Mouse (Mus musculus) heart, adult 18-20 months (tissue): ENCODE results near the gene Mpdz. TPM values are rescaled to one million over a fixed set of nuclear protein-coding genes. Genes with fewer than 3 reads are reported as not detected.
A peak's percentile ranks its signal among the peaks of the same experiment; 100 is the strongest.

Source experiments
- DNase-seq, 2 experiments: peaks; one replicate each; pipeline ENCODE4 v3.0.0; 2021 to 2022; ENCODE audit warnings: mixed read lengths in 1 of 2
- long read RNA-seq, 2 experiments: library from polyadenylated mRNA; stranded (forward); transcript quantifications; one replicate each; pipeline ENCODE4 v2.0.0; 2021
- total RNA-seq, 2 experiments: library from RNA; stranded (reverse); gene quantifications; 2 replicates each; pipeline ENCODE4 v1.2.3; 2021

Gene Mpdz
- total RNA-seq: 10 to 100 TPM; 55.7 to 60.8 TPM
- long read RNA-seq, experiment 1, full-length matches to known transcripts: 1 of 14 reads
- long read RNA-seq, experiment 1, partial matches to known transcripts: 3 of 14 reads
- long read RNA-seq, experiment 1, other reads (novel, unspliced or antisense): 10 of 14 reads
- long read RNA-seq, experiment 2, partial matches to known transcripts: 2 of 5 reads
- long read RNA-seq, experiment 2, other reads (novel, unspliced or antisense): 3 of 5 reads

DNA sequence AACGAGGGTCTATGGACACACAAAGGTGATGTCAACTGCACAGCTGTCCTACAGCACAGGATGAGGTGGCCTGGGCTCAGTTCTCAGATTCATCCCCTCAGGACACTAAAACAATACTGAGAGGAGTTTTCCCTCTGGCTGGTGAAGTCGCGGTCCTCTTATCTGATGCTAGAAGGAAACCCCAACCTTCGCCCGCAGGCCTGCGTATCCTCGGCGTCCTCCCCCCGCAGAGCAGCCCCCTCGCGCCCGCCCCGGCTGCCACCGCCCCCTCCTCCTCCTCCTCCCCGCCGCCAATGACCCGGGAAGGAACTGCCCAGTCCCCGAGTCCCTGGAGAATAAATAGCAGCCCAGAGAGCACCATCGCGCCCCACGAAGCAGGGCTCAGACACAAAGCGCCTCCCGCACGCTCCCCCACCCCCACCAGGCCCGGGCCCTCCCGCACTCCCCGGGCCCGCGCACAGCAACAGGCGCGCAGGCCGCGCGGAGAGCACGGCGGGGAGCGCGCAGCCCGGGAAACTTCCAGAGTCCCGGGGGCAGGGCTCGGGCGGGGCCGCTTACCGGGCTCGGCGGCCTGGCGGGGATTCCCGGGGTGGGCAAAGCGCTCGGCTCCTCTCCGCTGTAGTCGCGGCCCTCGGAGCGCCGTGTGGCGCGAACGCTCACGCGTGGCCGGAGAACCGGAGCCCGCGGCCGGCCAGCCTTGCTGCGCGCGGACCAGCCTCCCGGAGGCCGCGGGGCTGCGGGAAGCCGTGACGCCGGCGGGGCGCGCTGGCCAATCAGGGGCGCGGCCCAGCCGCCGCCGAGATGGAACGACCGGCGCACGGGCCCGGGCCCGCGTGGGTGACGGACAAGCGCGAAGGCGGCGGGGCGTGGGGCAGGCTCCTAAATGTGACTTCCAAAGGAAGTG lies at the start of gene Mpdz:
Mpdz (minus strand) TSS at position 738 of the 904 bp plus-strand sequence.
- DNase-seq: peak; percentile 77 to 78

DNA sequence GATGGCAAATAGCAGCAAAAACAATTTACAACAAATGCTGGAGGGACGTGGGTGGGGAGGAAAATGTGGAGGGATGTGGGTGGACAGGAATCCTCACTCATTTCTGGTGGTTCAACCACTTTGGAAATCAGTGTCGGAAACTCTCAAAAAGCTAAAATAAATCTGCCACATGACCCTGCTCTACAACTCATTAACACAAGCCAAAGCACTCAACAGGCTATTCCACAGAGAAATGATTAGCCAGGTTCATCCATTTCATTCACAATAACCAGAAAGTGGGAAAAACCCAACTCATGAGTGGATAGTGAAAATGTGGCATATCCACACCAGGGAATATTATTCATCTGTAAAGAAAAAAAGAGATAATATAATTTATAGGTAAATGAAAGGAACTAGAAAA lies 47.9 kb upstream of the Mpdz start:
- DNase-seq: no peak

DNA sequence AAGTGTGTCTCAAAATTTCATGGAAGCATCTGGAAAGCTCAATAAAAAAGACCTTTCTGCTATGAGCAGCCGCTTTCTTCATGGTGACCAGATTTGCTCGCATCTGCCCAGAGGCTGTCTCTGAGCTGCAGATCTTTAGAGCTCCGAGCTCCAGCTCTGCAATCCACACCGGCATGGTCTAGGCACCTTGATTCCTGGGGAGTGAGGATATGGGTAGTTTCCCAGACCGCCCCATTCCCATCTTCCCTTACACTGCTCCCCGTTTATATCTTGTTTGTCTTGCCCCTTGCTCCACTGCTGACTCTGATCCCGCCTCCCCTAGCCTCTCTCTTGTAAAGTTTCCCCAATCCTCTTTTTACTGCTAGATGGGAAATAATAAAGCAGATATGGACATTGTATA lies 42.0 kb upstream of the Mpdz start:
- no peak for DNase-seq

DNA sequence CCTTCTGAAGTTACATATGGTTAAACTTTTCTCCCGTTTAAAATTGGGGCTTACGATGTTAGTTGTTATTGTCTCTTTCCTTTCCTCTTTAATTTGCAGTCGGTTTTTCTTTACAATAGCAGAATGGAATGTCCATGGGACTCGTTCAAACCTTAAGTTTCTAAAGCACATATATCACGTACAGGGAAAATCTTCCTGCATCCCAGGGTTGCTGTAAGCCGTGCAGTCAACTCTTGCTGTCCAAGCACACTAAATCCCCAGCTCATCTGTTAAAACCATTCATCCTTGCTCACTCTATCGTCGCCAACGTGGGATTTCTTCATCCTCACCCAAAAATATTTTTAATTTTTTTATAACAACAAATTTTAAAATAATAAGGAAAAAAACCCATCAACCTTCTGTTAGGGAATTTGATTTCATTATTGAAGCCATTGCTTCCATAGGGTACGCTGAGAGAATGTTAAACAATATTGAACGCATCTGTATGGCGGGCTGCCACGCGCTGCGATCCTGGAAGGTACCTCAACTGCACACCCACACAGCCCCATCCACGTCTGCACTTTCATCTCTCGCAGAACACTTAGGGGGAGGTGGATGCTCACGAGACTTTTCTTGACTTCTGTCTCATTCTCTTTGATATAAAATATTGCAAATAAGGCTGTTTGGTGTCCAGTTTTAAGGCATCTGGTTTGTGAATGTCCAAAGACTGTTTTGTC lies 41.4 kb upstream of the Mpdz start:
- peak; percentile 2 to 24 for DNase-seq

DNA sequence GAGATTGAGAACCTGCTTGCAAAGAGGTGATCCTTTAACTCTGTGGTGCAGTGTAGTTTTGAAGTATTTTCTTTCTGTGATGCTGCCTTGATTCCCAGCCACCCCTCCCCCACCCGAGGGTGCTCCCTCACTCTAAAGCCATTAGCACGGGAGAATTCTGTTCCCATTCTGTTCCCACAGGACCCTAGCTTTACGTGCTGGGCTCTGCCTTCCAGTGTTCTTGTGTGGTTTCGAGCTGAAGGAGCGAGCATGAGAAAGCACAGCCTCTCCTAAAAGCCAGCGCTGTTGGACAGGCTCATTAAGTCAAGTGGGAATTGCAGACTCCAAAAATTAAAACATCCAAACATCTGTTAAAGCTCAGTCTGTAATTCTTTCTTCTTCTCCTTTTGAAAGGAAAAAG lies 40.5 kb upstream of the Mpdz start:
- DNase-seq: peak; percentile 60 to 67

DNA sequence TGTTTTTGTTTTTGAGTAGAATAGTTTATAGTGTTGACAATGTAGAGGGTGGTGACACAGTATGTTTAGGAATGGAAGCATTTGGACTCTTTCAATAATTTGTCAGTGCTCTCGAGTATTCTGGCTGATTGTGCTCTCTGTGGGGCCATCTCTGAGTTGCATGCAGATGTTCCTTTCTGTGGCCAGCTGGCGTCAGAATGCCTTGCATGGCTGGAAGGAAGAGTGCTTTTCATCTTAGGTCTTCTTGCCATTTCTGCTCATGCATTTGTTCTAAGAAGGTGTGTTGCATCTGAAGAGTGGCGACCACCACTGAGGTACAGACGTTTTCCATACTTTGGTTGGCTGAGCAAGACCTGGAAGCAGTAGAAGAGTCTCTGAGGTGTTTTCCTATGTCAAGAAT lies 24.2 kb upstream of the Mpdz start:
- DNase-seq: peak; percentile 14 to 42

DNA sequence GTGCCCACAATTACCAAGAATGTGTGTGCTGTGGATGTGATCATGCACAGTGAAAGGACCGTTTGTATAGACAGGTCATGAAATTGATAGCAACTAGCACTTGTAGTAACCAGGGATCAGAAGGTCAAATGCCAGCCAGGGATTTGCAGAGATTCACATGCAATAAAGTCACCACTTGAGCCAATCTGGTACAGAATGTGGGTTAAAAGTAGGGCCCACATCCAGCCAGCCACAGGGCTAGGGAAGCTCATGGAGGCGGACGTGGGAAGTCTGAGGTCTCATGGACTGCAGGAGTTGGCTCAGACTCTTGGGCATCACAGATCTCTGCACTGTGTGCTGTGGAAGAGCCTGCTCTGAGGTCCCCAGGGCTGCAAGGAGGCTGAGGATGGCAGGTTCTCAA lies 22.6 kb upstream of the Mpdz start:
- DNase-seq: no peak

DNA sequence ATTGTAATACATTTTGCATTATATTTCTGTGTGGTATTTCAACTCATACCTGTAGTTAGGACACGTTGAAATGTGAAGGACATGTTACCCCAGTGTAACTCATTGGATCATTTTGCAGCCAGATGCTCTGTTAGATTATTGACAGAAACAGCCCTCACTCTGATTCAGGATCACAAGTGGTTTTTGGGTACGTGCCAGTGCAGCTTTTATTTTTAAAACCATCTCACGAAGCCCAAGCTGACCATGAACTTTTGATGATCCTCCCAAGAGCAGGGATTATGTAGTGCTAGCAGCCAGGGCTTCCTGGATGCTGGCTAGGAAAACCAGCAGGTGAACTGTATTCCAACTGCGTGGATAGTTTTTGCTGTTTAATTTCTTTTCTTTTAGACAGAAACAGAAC lies 19.6 kb upstream of the Mpdz start:
- DNase-seq: peak; percentile 16 to 18

DNA sequence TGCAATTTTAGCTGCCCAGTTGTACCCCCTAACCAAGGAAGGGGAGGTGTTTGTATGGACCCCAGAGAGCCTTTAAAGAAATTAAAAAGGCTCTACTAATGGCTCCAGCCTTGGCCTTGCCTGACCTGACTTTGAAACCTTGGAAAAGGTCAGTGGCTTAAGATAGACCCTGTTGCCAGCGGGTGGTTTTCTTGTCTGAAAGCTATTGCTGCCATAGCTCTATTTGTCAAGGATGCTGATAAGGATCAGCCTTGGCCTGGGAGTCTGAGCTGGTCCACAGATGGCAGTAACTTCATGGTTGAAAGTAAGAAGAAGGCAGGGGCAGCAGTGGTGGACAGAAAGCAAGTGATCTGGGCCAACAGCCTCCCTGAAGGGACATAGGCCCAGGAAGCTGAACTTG lies 16.3 kb upstream of the Mpdz start:
- no peak for DNase-seq

DNA sequence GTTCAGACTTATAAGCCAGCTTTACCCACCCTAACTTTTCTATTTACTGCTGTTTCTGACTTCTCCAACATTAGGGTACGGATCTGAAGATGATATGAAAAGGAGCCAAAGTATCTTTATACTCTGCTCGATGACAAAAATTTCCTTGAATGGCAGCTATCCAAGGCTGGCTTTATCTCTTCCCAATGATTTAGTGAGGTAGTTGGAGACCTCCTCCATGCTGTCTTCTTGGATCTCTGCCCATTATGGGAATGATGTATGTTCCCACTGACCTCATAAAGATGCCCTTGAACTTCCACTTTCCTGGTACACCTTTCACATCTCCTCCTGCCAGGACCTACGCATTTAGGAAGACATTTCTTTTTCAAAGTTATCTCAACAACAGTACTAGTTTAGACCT lies 11.2 kb upstream of the Mpdz start:
- DNase-seq: no peak

DNA sequence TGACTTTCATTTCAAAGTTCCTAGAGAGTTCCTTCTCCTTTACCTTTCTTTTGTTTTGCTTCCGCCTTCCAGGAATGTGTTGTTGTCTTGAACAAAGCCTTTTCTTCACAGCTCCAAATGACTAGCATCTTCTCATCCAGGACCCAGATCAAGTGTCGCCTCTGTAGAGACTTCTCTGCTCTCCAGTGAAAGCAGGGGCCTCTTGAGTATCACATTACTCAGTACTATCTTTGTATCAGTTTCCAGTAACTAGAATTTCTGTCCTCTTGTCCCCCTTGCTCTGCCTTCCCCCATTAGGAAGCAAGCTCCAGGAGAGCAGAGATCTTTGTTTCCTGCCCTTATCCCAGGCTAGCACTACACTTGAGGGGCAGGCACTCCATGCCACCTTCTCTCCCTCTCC lies 9.6 kb upstream of the Mpdz start:
- DNase-seq: no peak

DNA sequence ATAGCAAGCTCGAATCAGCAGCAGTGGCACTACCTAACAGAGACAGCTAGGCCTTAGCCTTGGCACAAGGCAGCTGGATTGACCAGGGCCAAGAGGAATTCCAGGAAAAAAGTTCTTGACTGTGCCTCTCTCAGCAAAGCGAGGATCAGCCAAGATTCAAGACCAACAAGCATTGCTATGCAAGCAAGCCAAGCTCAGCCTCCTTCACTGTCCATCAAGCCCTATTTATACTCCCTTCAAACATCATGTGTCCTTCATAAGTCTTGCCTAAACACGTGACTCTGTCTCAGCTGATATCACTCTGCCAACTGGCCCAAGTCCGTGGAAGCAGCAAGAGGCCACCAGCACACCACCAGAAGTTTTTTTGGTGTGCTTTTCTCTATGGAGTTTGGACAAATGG lies 6.8 kb upstream of the Mpdz start:
- peak in 1 of 2 experiments; percentile 30 for DNase-seq

DNA sequence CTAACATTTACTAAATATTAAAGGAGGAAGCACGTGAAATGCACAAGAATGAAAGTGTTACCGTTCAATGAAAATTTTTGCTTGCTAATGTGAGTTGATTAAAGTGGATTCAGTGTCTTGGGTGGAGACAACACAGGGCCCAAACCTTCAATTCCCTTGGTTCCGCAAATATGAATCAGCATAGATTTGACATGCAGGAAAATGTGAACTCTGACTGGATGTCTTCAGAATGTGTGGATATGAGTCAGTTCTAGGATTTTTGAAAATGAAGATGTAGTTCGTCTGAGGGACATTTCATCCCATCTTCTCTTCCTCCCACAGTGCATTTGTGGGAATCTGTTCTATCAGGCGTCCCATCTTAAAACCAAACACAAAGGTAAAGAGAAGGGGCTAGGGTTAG lies 951 bp upstream of the Mpdz start:
- DNase-seq: no peak

DNA sequence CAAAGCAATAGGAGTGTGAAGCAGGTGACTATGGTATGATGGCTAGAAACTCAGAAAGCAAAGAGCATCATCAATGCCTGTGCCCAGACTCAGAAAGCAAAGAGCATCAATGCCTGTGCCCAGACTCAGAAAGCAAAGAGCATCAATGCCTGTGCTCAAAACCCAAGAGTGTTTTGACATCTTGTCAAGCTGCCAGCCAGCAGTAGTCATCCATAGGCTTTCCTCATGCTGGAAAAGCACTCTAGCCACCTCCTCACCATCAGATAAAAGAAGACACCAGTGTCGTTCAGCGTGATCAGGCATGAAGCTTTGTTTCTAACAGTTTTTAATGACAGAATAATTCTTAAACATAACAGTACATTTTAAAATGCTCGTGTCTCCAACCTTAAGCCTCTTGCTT lies 8.7 kb downstream of the Mpdz start:
- no peak for DNase-seq

DNA sequence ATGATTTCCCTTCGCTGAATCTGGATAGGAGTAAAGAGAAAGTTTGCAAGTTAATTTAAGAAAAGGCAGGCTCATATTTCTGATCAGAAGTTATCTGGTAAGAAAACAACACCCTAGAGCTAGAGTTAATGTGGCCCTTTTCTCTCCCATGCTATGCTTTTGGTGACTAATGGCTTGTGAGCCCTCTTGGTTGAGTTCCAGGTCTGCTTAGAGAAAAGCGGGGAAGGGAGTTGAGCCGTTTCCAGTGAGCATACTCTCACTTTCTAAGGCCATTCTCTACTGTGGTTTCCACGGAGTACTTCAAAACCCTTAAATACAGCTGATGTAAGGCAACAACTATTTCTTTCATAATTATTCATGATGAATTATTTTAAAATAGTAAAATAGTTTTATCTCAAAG lies 11.8 kb downstream of the Mpdz start:
- DNase-seq: no peak

DNA sequence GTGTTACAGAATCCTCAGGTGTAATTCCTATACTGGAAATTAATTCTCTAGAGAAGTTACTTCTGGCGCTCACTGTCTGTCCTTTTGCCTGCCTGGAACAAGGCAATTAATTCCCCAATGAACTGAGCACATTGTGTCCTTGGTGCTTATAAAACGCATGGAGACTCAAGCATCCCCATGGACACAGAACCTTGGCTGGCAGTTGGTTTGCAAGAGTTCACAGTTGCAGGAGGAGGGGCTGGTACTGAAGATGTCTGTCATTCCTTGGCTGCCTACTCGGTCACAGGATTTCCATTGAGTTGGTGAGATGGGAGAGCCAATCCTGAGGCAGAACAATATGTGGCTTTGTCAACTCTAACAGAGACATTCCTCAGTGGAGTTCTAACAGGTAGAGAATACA lies 12.5 kb downstream of the Mpdz start:
- DNase-seq: peak; percentile 58 to 67

DNA sequence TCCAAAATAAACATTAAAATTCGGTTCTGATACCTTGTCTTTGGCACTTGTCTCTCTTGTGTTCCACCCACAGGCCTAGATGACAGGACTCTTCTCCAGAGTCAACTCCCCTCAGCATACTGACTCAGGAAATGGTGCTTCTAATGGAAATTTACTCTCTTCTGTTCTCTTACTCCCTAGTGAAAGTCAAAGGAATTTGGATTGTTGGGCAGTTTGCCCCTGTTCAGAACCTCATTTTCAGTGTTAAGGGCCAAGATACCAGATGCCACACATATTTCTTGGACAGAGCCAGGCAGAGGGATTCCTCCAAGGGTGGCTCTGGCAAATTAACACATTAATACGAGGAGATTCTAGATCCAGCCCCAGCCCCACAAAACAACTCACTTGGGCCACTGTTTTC lies 12.9 kb downstream of the Mpdz start:
- DNase-seq: peak; percentile 52 to 61

DNA sequence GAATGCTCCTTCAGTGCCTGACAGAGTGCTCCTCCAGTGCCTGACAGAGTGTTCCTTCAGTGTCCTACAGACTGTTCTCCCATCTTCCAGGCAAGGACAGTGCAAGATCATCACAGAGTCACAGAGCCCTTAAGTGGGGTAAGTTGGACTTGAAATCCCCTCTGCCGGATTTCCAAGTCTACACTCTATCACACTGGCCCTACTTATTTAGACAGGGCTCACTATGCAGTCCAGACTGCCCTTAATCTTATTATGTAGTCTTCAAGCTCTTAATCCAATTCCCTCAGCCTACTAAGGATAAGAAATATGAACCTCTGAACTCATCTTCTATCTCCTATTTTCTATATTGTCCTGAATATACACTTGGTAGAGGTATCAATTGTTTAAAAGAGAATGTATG lies 19.1 kb downstream of the Mpdz start:
- no peak for DNase-seq

DNA sequence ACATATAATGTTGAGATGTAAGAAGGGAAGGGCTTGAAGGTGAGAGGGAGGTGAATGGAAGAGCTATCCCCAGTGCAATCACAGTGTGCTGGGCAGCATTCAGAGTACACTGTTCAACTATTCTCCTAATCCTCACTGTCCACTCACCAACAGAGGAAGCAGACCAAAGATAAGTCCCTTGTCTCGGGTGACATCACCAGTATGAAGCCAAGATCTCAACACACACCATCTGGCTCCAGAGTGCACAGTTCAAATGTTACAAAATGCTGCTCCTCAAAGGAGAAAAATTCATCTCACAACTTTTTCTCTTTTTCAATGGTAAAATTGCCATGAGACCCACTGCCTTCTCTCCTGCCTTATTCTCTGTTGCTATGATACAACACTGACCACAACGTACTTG lies 21.0 kb downstream of the Mpdz start:
- DNase-seq: peak; percentile 46 to 52

DNA sequence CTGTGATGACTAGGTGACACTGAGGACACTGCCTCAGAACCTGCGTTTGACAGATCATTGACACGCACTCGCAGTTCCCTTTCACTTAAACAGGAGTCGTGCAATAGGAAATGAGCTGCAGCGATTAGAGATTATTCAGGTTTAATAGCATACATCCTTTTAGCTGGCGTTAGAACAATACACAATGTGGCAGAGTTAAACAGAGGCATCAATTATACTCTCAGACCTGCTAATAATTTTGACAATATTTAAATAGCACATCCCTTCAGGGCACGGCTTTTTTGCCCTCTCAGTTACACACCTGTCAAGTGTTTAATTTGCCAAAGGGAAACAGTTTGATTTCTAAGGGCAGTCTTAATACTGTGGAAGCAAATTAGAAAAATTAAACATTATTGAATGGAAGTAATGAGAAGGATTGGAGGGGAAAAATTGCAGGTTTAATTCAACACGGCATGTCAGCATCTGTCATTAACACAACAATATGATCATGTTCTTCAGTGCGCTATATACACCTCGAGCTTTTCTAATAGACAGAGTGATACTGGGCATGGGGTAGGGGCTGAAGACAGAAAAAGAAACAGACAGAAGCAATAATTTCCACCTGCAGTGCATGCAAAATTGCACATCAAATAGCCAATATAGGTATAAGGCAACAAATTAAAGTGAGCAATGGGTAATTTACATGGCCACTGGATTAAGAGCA lies 27.1 kb downstream of the Mpdz start:
- DNase-seq: no peak

DNA sequence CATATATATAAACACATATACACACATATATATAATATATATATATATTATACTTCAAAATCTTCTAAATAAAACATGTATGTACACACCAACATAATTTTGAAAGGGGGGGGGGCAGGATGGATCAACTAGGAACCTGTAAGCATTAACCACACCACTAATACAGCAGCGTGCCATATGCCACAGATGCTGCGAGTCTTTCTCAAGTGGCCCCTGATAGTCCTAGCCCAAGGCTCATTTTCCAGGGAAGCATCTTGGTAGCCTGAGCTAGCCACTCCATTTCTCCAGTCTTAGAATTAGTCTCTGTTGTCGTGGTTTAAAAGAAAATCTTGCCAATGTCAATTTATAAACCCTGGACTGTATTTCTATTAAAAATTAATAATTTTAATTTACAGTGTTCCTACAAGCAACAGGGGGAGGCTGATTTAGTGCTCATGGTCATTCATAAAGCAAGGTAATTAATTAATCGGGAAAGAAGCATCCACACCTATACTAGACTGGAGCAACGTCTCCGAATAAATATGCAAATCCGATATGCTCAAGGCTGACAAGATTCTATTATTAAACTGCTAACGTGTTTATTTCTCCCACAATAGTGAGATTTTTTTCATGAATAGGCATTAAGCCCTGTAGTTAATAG lies 27.8 kb downstream of the Mpdz start:
- no peak for DNase-seq

DNA sequence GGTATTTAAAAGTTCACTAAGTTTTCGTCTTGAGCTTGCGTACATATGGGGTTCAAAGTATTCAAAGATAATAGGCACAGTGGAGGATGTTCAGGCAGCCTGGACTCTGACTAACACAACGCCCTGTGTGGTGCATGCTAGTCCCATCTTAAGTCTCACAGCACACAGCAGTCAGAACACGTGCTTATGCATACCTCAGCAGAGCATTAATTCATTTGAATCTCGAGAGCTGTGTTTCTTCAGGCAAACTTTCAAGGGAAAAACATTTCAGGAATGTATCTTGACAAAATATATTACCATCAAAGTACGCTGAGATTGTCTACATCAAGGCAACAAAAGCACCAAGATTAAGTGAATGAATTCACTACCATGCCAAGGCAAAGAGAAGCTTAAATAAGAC lies 45.7 kb downstream of the Mpdz start:
- no peak for DNase-seq
